Mouse (Mus musculus) G1E (cell line): Measurements from ENCODE around the gene Arap1. TPM values are rescaled to one million over a fixed set of nuclear protein-coding genes. Genes with fewer than 3 reads are reported as not detected.

Source experiments
- ATAC-seq: 2 replicates; pipeline ENCODE4 v1.8.0; 2016; ENCODE audit warnings: mild to moderate bottlenecking; ENCODE audit not compliant: insufficient number of reproducible peaks, poor library complexity, low FRiP score, severe bottlenecking; ENCODE audit errors: extremely low read depth
- DNase-seq: peaks from one replicate; pipeline ENCODE4 v3.0.0; 2012; ENCODE audit warnings: low spot score
- H3K27me3 ChIP-seq: 2 replicates; pipeline ENCODE4 v1.6.1; 2012; ENCODE audit warnings: mild to moderate bottlenecking, low read length, inconsistent platforms; ENCODE audit not compliant: insufficient read depth
- H3K36me3 ChIP-seq: replicated peaks from 2 replicates; pipeline ENCODE3; 2012; ENCODE audit warnings: mild to moderate bottlenecking, inconsistent platforms
- H3K4me1 ChIP-seq: 2 replicates; pipeline ENCODE4 v1.6.1; 2012; ENCODE audit warnings: low read depth, low read length, inconsistent platforms, mixed read lengths; ENCODE audit not compliant: insufficient read depth
- H3K4me3 ChIP-seq: 2 replicates; pipeline ENCODE4 v1.5.1; 2012; ENCODE audit warnings: low read depth, mild to moderate bottlenecking, inconsistent platforms, low read length, moderate library complexity, mixed read lengths
- H3K9me3 ChIP-seq: replicated peaks from 2 replicates; pipeline ENCODE4 v1.6.1; 2012; ENCODE audit warnings: inconsistent platforms
- CTCF ChIP-seq: IDR thresholded peaks from 2 replicates; pipeline ENCODE4 v1.5.1; 2012; ENCODE audit warnings: low read depth, low read length, inconsistent platforms, mixed read lengths
- GATA1 ChIP-seq: IDR thresholded peaks from 2 replicates; pipeline ENCODE4 v1.6.1; 2012; ENCODE audit warnings: borderline replicate concordance, low read length, inconsistent platforms, mixed read lengths
- GATA2 ChIP-seq: IDR thresholded peaks from 2 replicates; pipeline ENCODE4 v1.6.1; 2012; ENCODE audit warnings: low read depth, low read length, inconsistent platforms, borderline replicate concordance
- POLR2AphosphoS5 ChIP-seq: IDR thresholded peaks from 2 replicates; pipeline ENCODE4 v1.6.1; 2012; ENCODE audit warnings: low read depth, low read length, inconsistent platforms; ENCODE audit not compliant: insufficient replicate concordance
- TAL1 ChIP-seq: conservative IDR thresholded peaks from 2 replicates; pipeline ENCODE4 v1.6.1; 2012; ENCODE audit warnings: low read depth, low read length, inconsistent platforms, mixed read lengths
- polyA plus RNA-seq: library from polyadenylated mRNA; stranded (reverse); fragments of >175 nt; gene quantifications from 2 replicates; pipeline ENCODE4 v1.2.3, GENCODE M21; 2012
- total RNA-seq, 2 experiments: library from RNA; stranded (forward) in 1 of 2; stranded (reverse) in 1 of 2; fragments of 200-1000 nt in 1 of 2; fragments of >200 nt in 1 of 2; fragmentation: Nextera tagmentation in 1 of 2; gene quantifications; 2 replicates each; pipeline ENCODE4 v1.2.3; 2014 to 2017

Gene Arap1
- total and polyA plus RNA-seq, 3 experiments = 62.0 to 115 (median 67.6) TPM

GRCm38 (mm10) chr7:101459923-101460607 lies 112.2 kb downstream of the Arap1 start:
- Histone ChIP-seq H3K36me3 (no peaks in the 10 kb centered on the region), H3K4me1 (no peaks in the 10 kb centered on the region), H3K4me3 (no peak overlapping the region), H3K27me3 (peaks cover 20% of the 10 kb centered on the region), H3K9me3 (no peaks in the 10 kb centered on the region)
- DNase-seq (no peak), ATAC-seq (no peak)
- no peak for TF ChIP-seq CTCF
- no peak for TF ChIP-seq POLR2AphosphoS5
- TF ChIP-seq GATA1 = no peak
- TF ChIP-seq GATA2 = no peak
- TF ChIP-seq TAL1 = no peak

- Histone ChIP-seq H3K36me3 (no peaks in the 10 kb centered on the region), H3K27me3 (peaks cover 22% of the 10 kb centered on the region), H3K4me3 (no peak overlapping the region), H3K4me1 (no peaks in the 10 kb centered on the region), H3K9me3 (no peaks in the 10 kb centered on the region)
- no peak for DNase-seq
- ATAC-seq = no peak
- no peak for TF ChIP-seq CTCF
- TF ChIP-seq GATA2 = no peak
- no peak for TF ChIP-seq TAL1
- TF ChIP-seq GATA1 = no peak
- no peak for TF ChIP-seq POLR2AphosphoS5
Measured at GRCm38 (mm10) chr7:101460608-101460957, 112.7 kb downstream of the Arap1 start.

GRCm38 (mm10) chr7:101461571-101461970 lies 113.7 kb downstream of the Arap1 start:
- H3K36me3 ChIP-seq = no peaks in the 10 kb centered on the region
- DNase-seq (no peak), ATAC-seq (no peak)
- no peaks in the 10 kb centered on the region for H3K4me1 ChIP-seq
- TF ChIP-seq GATA1 (no peak), POLR2AphosphoS5 (no peak), GATA2 (no peak), CTCF (no peak), TAL1 (no peak)
- no peaks in the 10 kb centered on the region for H3K9me3 ChIP-seq
- H3K27me3 ChIP-seq = peaks cover 20% of the 10 kb centered on the region
- no peak overlapping the region for H3K4me3 ChIP-seq

Other genes with a start within 250 kb of the Arap1 start
- gene Atg16l2, start 45.8 kb upstream of the Arap1 start, total RNA-seq (2014; fragmentation: Nextera tagmentation) = 0.38 and 0.53 TPM in 2 replicates
- gene Atg16l2, start 45.8 kb upstream of the Arap1 start, total RNA-seq (2017) = 1.9 and 4.6 TPM in 2 replicates
- 1.5 and 3.2 TPM in 2 replicates for gene Atg16l2, start 45.8 kb upstream of the Arap1 start, polyA plus RNA-seq
- gene Stard10, start 31.0 kb upstream of the Arap1 start, total RNA-seq (2014; fragmentation: Nextera tagmentation) = not detected in 2 replicates
- gene Stard10, start 31.0 kb upstream of the Arap1 start, total RNA-seq (2017) = not detected in 2 replicates
- 0.05 and 0.25 TPM in 2 replicates for gene Stard10, start 31.0 kb upstream of the Arap1 start, polyA plus RNA-seq
- gene Gm45837, start 62.8 kb downstream of the Arap1 start, total RNA-seq (2014; fragmentation: Nextera tagmentation) = not detected in 2 replicates
- gene Gm45837, start 62.8 kb downstream of the Arap1 start, total RNA-seq (2017) = not detected in 2 replicates
- 0.02 and 0.03 TPM in 2 replicates for gene Gm45837, start 62.8 kb downstream of the Arap1 start, polyA plus RNA-seq
- gene Pde2a, start 73.6 kb downstream of the Arap1 start, total RNA-seq (2014; fragmentation: Nextera tagmentation) = not detected in 2 replicates
- 0.12 and 0.55 TPM in 2 replicates for gene Pde2a, start 73.6 kb downstream of the Arap1 start, total RNA-seq (2017)
- gene Pde2a, start 73.6 kb downstream of the Arap1 start, polyA plus RNA-seq = not detected in 2 replicates
- gene Art2b, start 237.5 kb downstream of the Arap1 start, total RNA-seq (2014; fragmentation: Nextera tagmentation) = not detected in 2 replicates
- gene Art2b, start 237.5 kb downstream of the Arap1 start, total RNA-seq (2017) = 0.12 TPM in 1 of 2 replicates, not detected in the other
- gene Art2b, start 237.5 kb downstream of the Arap1 start, polyA plus RNA-seq = not detected in 2 replicates